ENCODE assay signal across 11 mouse cellular contexts in genomic region chr11:79287447-79287846, GRCm38 (mm10). TPM values are rescaled to one million over a fixed set of nuclear protein-coding genes. Genes with fewer than 3 reads are reported as not detected.
DNase-seq lines count a peak whose midpoint lies in the region; ATAC-seq and TF ChIP-seq lines count a peak whose summit lies in the region.
"Had no signal": no experiment of that assay in that cellular context is flagged by ENCODE, and none has a peak within 500 bp of the region (broad histone marks: within the 10 kb centered on the region; RNA-seq: fewer than 3 reads in every experiment).

No protein-coding gene starts in this region.

- no peak overlapping the region for H3K9ac ChIP-seq in heart, embryonic 12.5 days
- no peak overlapping the region for H3K9ac ChIP-seq in liver, embryonic 12.5 days
- H3K9ac ChIP-seq in midbrain, postnatal 0 days (replicated peaks; ENCODE audit: low read length, poor library complexity, severe bottlenecking) = no peak overlapping the region

- DNase-seq in heart, postnatal 14 days = no peak
- DNase-seq in right cerebral cortex, postnatal 4 days = no peak
- DNase-seq in midbrain, postnatal 0 days (ENCODE audit: low spot score) = no peak
- DNase-seq in ovary, adult 18-20 months (ENCODE audit: low spot score) = no peak
- DNase-seq: adrenal gland, postnatal 25 days; gastrocnemius, postnatal 36 days had no signal

- no peak overlapping the region for H3K4me3 ChIP-seq in heart, embryonic 12.5 days
- peak overlapping the region; percentile 18 for H3K4me3 ChIP-seq in bone marrow macrophage, adult 2 months (ENCODE audit: insufficient read depth, low read length)
- no peak overlapping the region for H3K4me3 ChIP-seq in liver, embryonic 12.5 days
- H3K4me3 ChIP-seq in megakaryocyte, embryonic 14.5 days (replicated peaks) = peak overlapping the region; percentile 80
- H3K4me3 ChIP-seq in midbrain, postnatal 0 days (ENCODE audit: low read depth, low read length) = no peak overlapping the region
- H3K4me3 ChIP-seq: myocyte had no signal

- no peak overlapping the region for H3K27ac ChIP-seq in heart, embryonic 12.5 days (ENCODE audit: poor library complexity, severe bottlenecking)
- H3K27ac ChIP-seq in bone marrow macrophage, adult 2 months (ENCODE audit: insufficient read depth, low read depth, low read length) = peak overlapping the region; percentile 95
- peak overlapping the region; percentile 71 for H3K27ac ChIP-seq in liver, embryonic 12.5 days
- H3K27ac ChIP-seq in midbrain, postnatal 0 days (ENCODE audit: low read depth, low read length) = no peak overlapping the region

- no peak for TF ChIP-seq POLR2A in bone marrow macrophage, adult 2 months (IDR thresholded peaks at IDR 0.05; ENCODE audit: borderline replicate concordance, low read depth, low read length)

- WGBS in heart, embryonic 12.5 days = 66% methylated on average over 6 of the region's 6 CpGs
- WGBS in liver, embryonic 12.5 days (ENCODE audit: insufficient replicate concordance) = 29% methylated on average over 6 of the region's 6 CpGs
- 87% methylated on average over 6 of the region's 6 CpGs for WGBS in midbrain, postnatal 0 days

- intact Hi-C loops in heart, postnatal 14 days (cut with DNase I) = loop anchor here (5.0 kb wide), 1 partner anchor 35 kb away; the partner anchor contains the start of gene Wsb1

- H3K27me3 ChIP-seq in heart, embryonic 12.5 days (replicated peaks) = no peaks in the 10 kb centered on the region
- H3K27me3 ChIP-seq in liver, embryonic 12.5 days (replicated peaks) = no peaks in the 10 kb centered on the region
- H3K27me3 ChIP-seq in megakaryocyte, embryonic 14.5 days (replicated peaks) = no peaks in the 10 kb centered on the region
- no peaks in the 10 kb centered on the region for H3K27me3 ChIP-seq in midbrain, postnatal 0 days (ENCODE audit: insufficient read depth, low read length)

- H3K4me1 ChIP-seq in heart, embryonic 12.5 days (replicated peaks) = peaks cover 38% of the 10 kb centered on the region
- peaks cover 55% of the 10 kb centered on the region for H3K4me1 ChIP-seq in bone marrow macrophage, adult 2 months (ENCODE audit: control insufficient read depth, insufficient read depth, low read length)
- H3K4me1 ChIP-seq in liver, embryonic 12.5 days = peaks cover 24% of the 10 kb centered on the region
- H3K4me1 ChIP-seq in megakaryocyte, embryonic 14.5 days = peaks cover 74% of the 10 kb centered on the region
- no peaks in the 10 kb centered on the region for H3K4me1 ChIP-seq in midbrain, postnatal 0 days (ENCODE audit: insufficient read depth, low read length)

- H3K4me2 ChIP-seq in heart, embryonic 12.5 days = no peak overlapping the region
- H3K4me2 ChIP-seq in liver, embryonic 12.5 days = peak overlapping the region; percentile 45
- no peak overlapping the region for H3K4me2 ChIP-seq in midbrain, postnatal 0 days (ENCODE audit: low read depth, low read length, poor library complexity, severe bottlenecking)

- no peak for TF ChIP-seq CTCF in bone marrow macrophage, adult 2 months (IDR thresholded peaks at IDR 0.05; ENCODE audit: low read depth, low read length)
- no peak for TF ChIP-seq CTCF in midbrain, postnatal 0 days (IDR thresholded peaks at IDR 0.05)

- no peaks in the 10 kb centered on the region for H3K36me3 ChIP-seq in heart, embryonic 12.5 days
- H3K36me3 ChIP-seq in liver, embryonic 12.5 days = no peaks in the 10 kb centered on the region
- H3K36me3 ChIP-seq in megakaryocyte, embryonic 14.5 days (replicated peaks; ENCODE audit: low read length) = no peaks in the 10 kb centered on the region
- H3K36me3 ChIP-seq in midbrain, postnatal 0 days (ENCODE audit: insufficient read depth, low read length) = no peaks in the 10 kb centered on the region

- ATAC-seq in heart, embryonic 12.5 days (ENCODE audit: insufficient number of reproducible peaks, low FRiP score) = 0 out of 2 replicates have a peak, but pooled peaks have one; percentile 9
- ATAC-seq in liver, embryonic 12.5 days = peak; percentile 22; the same call in 1 of the 2 replicates
- no peak for ATAC-seq in midbrain, postnatal 0 days (ENCODE audit: low FRiP score)

- peaks cover 9% of the 10 kb centered on the region; the same call in 1 of the 2 replicates for H3K9me3 ChIP-seq in heart, embryonic 12.5 days (replicated peaks)
- H3K9me3 ChIP-seq in liver, embryonic 12.5 days (replicated peaks) = 0 out of 2 replicates have a peak, but pooled peaks cover 3% of the 10 kb centered on the region
- 0 out of 2 replicates have a peak, but pooled peaks cover 3% of the 10 kb centered on the region for H3K9me3 ChIP-seq in megakaryocyte, embryonic 14.5 days
- H3K9me3 ChIP-seq in midbrain, postnatal 0 days (ENCODE audit: low read length) = no peaks in the 10 kb centered on the region

RNA-seq across cellular contexts. Expression of gene Gm9964, which starts 9.3 kb away (rescaled TPM):
- not detected in 2 replicates for polyA plus RNA-seq in heart, embryonic 12.5 days (2016; fragmentation: Nextera tagmentation; extraction: Ambion mirVana)
- total RNA-seq in heart, postnatal 14 days (2021) = not detected
- not detected in 2 replicates for polyA plus RNA-seq in bone marrow macrophage, adult 2 months (2012; ENCODE audit: insufficient read depth, insufficient read length, missing spikeins)
- not detected in 2 replicates for polyA plus RNA-seq in liver, embryonic 12.5 days (2016; fragmentation: Nextera tagmentation; extraction: Ambion mirVana)
- not detected in 2 replicates for polyA plus RNA-seq in megakaryocyte, embryonic 14.5 days (2012; ENCODE audit: insufficient read depth, low replicate concordance)
- not detected in 2 replicates for total RNA-seq in midbrain, postnatal 0 days (2014; rRNA removed)
- 0.22 TPM in 1 of 2 replicates, not detected in the other for polyA plus RNA-seq in midbrain, postnatal 0 days (2015; fragmentation: Nextera tagmentation; extraction: Ambion mirVana)
- total RNA-seq: adrenal gland, postnatal 25 days; gastrocnemius, postnatal 36 days had no signal
- polyA plus RNA-seq: myocyte had no signal

RNA-seq across cellular contexts. Expression of gene Wsb1, which starts 33.0 kb away (rescaled TPM):
- polyA plus RNA-seq in heart, embryonic 12.5 days (2016; fragmentation: Nextera tagmentation; extraction: Ambion mirVana) = 222 and 233 TPM in 2 replicates
- 10 to 100 TPM; 25.3 to 27.7 TPM for total RNA-seq in heart, postnatal 14 days (2021)
- polyA plus RNA-seq in bone marrow macrophage, adult 2 months (2012; ENCODE audit: insufficient read depth, insufficient read length, missing spikeins) = 181 and 218 TPM in 2 replicates
- 56.4 and 61.6 TPM in 2 replicates for polyA plus RNA-seq in liver, embryonic 12.5 days (2016; fragmentation: Nextera tagmentation; extraction: Ambion mirVana)
- polyA plus RNA-seq in megakaryocyte, embryonic 14.5 days (2012; ENCODE audit: insufficient read depth, low replicate concordance) = 41.4 and 63.4 TPM in 2 replicates
- total RNA-seq in midbrain, postnatal 0 days (2014; rRNA removed) = 230 and 291 TPM in 2 replicates
- 227 and 257 TPM in 2 replicates for polyA plus RNA-seq in midbrain, postnatal 0 days (2015; fragmentation: Nextera tagmentation; extraction: Ambion mirVana)

RNA-seq across cellular contexts. Expression of gene Nf1, which starts 52.0 kb away (rescaled TPM):
- polyA plus RNA-seq in heart, embryonic 12.5 days (2016; fragmentation: Nextera tagmentation; extraction: Ambion mirVana) = 5.6 and 6.6 TPM in 2 replicates
- total RNA-seq in heart, postnatal 14 days (2021) = 10 to 100 TPM; 30.9 to 31.6 TPM
- polyA plus RNA-seq in bone marrow macrophage, adult 2 months (2012; ENCODE audit: insufficient read depth, insufficient read length, missing spikeins) = 19.7 and 19.9 TPM in 2 replicates
- 2.3 and 2.5 TPM in 2 replicates for polyA plus RNA-seq in liver, embryonic 12.5 days (2016; fragmentation: Nextera tagmentation; extraction: Ambion mirVana)
- polyA plus RNA-seq in megakaryocyte, embryonic 14.5 days (2012; ENCODE audit: insufficient read depth, low replicate concordance) = 4.5 and 6.1 TPM in 2 replicates
- 83.0 and 99.1 TPM in 2 replicates for total RNA-seq in midbrain, postnatal 0 days (2014; rRNA removed)
- 7.0 and 7.3 TPM in 2 replicates for polyA plus RNA-seq in midbrain, postnatal 0 days (2015; fragmentation: Nextera tagmentation; extraction: Ambion mirVana)

Comparison
In these comparisons a context has a peak if more than half of its experiments do, and no peak if none do; other contexts are left out.
1. H3K27ac ChIP-seq: peak in bone marrow macrophage, adult 2 months (single experiment) and liver, embryonic 12.5 days (single experiment); none in heart, embryonic 12.5 days (single experiment) and midbrain, postnatal 0 days (single experiment).
2. H3K4me3 ChIP-seq: peak in bone marrow macrophage, adult 2 months (single experiment) and megakaryocyte, embryonic 14.5 days (single experiment); none in heart, embryonic 12.5 days (single experiment), liver, embryonic 12.5 days (single experiment) and midbrain, postnatal 0 days (single experiment).